Mouse (Mus musculus) right cerebral cortex, postnatal 14 days (tissue): ENCODE measurements at regions not wholly inside any gene's neighbourhood (a gene's known extent, or its start where the extent isn't known, plus 50 kb on each side); places are given as distances from the start of the nearest gene placed in this dataset.

Source experiments
- DNase-seq: peaks from one replicate; pipeline ENCODE4 v3.0.0; 2022

- DNase-seq, result no peak
Measured at GRCm38 (mm10) chr14:29784506-29784905, 62.8 kb upstream of the Cacna2d3 start.

GRCm38 (mm10) chr14:29786431-29786830 lies 64.8 kb upstream of the Cacna2d3 start:
- no peak for DNase-seq

GRCm38 (mm10) chr14:29787796-29788195 lies 66.1 kb upstream of the Cacna2d3 start:
- no peak for DNase-seq

GRCm38 (mm10) chr14:29788351-29788750 lies 66.7 kb upstream of the Cacna2d3 start:
- no peak for DNase-seq

GRCm38 (mm10) chr14:29795325-29795724 lies 73.7 kb upstream of the Cacna2d3 start:
- no peak for DNase-seq

- DNase-seq, result no peak
Measured at GRCm38 (mm10) chr14:29796396-29796795, 74.7 kb upstream of the Cacna2d3 start.

- DNase-seq, result no peak
Measured at GRCm38 (mm10) chr14:29799852-29800251, 78.2 kb upstream of the Cacna2d3 start.

GRCm38 (mm10) chr14:29805234-29805633 lies 83.6 kb upstream of the Cacna2d3 start:
- no peak for DNase-seq

GRCm38 (mm10) chr14:29807881-29808280 lies 86.2 kb upstream of the Cacna2d3 start:
- no peak for DNase-seq

GRCm38 (mm10) chr14:29814626-29815025 lies 93.0 kb upstream of the Cacna2d3 start:
- no peak for DNase-seq

- no peak for DNase-seq
Measured at GRCm38 (mm10) chr14:29817548-29817947, 95.9 kb upstream of the Cacna2d3 start.

GRCm38 (mm10) chr14:29818251-29818650 lies 96.6 kb upstream of the Cacna2d3 start:
- DNase-seq, result no peak

- DNase-seq, result peak; percentile 22
Measured at GRCm38 (mm10) chr14:29818751-29819150, 97.1 kb upstream of the Cacna2d3 start.

GRCm38 (mm10) chr14:29837063-29837462 lies 115.4 kb upstream of the Cacna2d3 start:
- DNase-seq, result peak; percentile 25

GRCm38 (mm10) chr14:29839576-29839975 lies 117.9 kb upstream of the Cacna2d3 start:
- no peak for DNase-seq

- DNase-seq, result no peak
Measured at GRCm38 (mm10) chr14:29841361-29842117, 119.9 kb upstream of the Cacna2d3 start.

GRCm38 (mm10) chr14:29847661-29848060 lies 120.4 kb upstream of the Selenok start:
- DNase-seq, result no peak

- DNase-seq, result no peak
Measured at GRCm38 (mm10) chr14:29851286-29851685, 116.8 kb upstream of the Selenok start.

GRCm38 (mm10) chr14:29851956-29852725 lies 116.0 kb upstream of the Selenok start:
- DNase-seq, result peak; percentile 29

GRCm38 (mm10) chr14:29862032-29862431 lies 106.1 kb upstream of the Selenok start:
- DNase-seq, result no peak

GRCm38 (mm10) chr14:29866455-29867275 lies 101.4 kb upstream of the Selenok start:
- DNase-seq, result no peak

GRCm38 (mm10) chr14:29867311-29867710 lies 100.8 kb upstream of the Selenok start:
- DNase-seq, result no peak

- no peak for DNase-seq
Measured at GRCm38 (mm10) chr14:29869930-29870329, 98.2 kb upstream of the Selenok start.
